Mouse (Mus musculus) cerebellum, postnatal 4 days (tissue): ENCODE results near the gene Prf1.

ENCODE experiments used
- DNase-seq, 2 experiments: peaks; one replicate each; pipeline ENCODE4 v3.0.0; 2022; ENCODE audit warnings: low spot score in 2 of 2, mixed read lengths in 1 of 2

Prf1 gene

DNA sequence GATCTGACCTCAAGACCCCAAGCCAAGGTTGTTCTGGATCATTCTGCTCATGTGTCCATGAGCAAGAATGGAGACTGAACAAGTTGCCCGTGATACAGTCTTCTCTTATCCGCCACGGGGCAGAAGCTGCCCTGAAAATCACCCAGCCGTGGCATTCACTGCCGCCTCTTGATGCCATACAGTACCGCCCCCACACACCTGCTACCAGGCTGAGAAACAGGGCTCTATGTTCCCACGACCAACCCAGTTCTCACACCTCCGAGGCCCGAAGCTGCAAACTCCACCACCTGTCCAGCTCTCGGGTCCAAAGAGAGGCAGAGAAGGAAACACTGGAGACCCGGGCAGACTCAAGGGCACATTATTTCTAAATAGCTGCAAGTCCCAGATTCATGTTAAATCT, 40.0 kb downstream of the Prf1 start:
- no peak for DNase-seq

GRCm38 (mm10) chr10:61339216-61339615, 41.6 kb downstream of the Prf1 start:
- no peak for DNase-seq

DNA sequence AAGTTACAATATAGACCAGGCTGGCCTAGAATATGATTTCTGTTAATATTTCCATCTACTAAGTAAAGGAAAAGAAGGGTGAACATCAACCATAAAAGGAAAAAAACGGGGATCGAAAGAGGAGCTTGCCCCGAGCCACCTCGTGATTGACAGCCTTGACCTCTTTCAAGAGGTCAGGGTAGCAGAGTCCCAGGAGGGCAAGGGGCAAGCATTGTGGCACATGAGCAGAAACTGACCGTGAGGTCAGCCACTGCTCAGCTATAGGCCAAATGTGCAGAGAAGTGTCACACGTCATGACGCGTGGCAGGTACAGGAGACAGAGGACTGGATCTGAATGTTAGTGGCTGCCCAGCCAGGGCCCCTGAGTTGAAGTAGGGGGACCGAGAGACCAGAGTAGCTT, 42.6 kb downstream of the Prf1 start:
- no peak for DNase-seq

DNA sequence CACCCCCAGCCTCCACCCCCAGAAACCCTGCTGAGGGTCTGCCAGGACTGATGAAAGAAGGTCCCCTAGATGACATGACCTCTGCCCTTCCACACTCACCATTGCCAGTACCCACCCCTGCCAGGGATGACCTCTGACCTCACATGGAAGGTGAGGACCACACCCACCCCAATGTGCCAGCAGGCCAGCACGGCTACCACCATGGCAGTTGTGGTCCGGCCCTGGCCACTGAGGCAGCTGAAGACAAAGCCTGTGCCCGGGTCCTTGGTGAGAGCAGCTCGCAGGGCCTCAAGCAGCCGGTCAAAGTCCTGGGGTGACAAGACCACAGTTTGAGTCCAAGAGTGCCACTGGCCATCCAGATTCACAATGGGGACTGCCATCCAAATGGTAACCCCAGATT, 43.4 kb downstream of the Prf1 start:
- DNase-seq: no peak

DNA sequence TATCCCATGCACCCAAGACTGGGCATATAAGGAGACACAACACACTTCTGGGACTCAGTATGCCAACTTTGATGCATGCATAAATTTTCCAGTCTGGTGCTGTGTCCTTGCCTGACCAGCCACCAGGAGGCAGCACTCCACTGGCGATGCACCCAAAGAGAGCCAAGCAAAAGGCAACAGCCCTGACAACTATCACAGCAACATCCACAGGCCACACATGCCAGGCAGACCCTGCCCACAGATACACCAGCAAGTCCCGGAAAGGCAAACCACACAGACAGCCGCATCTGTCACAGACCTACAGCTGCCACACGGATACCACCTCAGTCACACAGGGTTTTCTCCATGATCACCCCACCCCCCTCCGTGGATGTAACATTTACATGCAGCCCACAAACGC, 43.9 kb downstream of the Prf1 start:
- peak; percentile 67 to 87 for DNase-seq

- no peak for DNase-seq
Observed at GRCm38 (mm10) chr10:61342750-61343149, 45.1 kb downstream of the Prf1 start.

GRCm38 (mm10) chr10:61343950-61344349, 46.3 kb downstream of the Prf1 start:
- peak; percentile 39 to 67 for DNase-seq

DNA sequence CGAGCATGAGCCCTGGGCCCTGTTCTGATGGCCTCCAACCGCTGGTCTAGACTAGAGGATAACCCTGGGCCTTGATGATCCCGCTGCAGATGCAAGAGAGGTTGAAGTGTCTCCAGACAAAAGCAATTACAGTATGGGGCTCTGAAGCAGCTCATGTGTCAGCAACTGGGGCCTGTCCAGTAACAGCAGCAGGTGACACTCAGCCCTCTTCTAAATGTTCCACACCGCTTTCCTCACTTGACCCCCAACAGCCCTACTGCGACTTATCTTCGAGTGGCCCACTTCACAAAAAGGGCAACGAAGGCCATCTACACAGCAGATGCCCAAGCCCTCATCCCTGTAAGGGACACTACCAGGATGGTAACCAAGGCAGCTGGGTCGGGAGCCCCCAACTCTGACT, 47.5 kb downstream of the Prf1 start:
- DNase-seq: no peak

- no peak for DNase-seq
Observed at GRCm38 (mm10) chr10:61346374-61346773, 48.7 kb downstream of the Prf1 start.

DNA sequence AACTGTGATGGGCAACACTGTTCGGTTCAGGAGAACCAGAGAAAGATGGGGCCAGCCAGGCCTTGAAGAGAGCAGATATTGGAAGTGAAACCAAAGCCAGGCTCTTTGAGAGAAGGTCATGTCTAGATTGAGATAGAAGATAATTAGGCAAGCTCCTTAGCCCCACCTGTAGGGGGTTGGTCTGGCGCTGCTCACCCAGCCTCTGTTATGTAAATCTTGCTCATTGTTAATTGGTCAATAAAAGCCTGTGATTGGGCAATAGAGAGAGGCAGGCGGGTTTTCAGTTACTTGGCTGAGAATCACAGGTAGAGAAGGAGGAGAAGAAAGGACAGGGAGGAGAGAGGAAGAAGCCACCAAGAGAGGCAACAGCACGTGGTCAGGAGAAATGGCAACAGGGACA, 53.6 kb downstream of the Prf1 start:
- DNase-seq: no peak
